Mouse (Mus musculus) inflammation-experienced regulatory T-cells, adult 6 months (primary cell): Measurements from ENCODE around the gene Alkbh5. TPM values are rescaled to one million over a fixed set of nuclear protein-coding genes. Genes with fewer than 3 reads are reported as not detected.
"Not testable (repeated sequence)": the region's sequence is repeated elsewhere in the genome, so short reads cannot be mapped to it uniquely, and the experiment has no call there.

ENCODE experiments used
- ATAC-seq: one replicate; pipeline ENCODE4 v1.8.0; 2017
- polyA plus RNA-seq, 3 experiments: library from polyadenylated mRNA; unstranded; fragments of 100-300 nt; shearing (Covaris generic); gene quantifications; one replicate each; pipeline ENCODE4 v1.2.1; 2017

Gene Alkbh5
- polyA plus RNA-seq, 3 experiments from 2014 or later = 29.6 to 44.0 (median 41.0) TPM

- no peak for ATAC-seq
Observed at GRCm38 (mm10) chr11:60545433-60545832, 9.3 kb downstream of the Alkbh5 start.

DNA sequence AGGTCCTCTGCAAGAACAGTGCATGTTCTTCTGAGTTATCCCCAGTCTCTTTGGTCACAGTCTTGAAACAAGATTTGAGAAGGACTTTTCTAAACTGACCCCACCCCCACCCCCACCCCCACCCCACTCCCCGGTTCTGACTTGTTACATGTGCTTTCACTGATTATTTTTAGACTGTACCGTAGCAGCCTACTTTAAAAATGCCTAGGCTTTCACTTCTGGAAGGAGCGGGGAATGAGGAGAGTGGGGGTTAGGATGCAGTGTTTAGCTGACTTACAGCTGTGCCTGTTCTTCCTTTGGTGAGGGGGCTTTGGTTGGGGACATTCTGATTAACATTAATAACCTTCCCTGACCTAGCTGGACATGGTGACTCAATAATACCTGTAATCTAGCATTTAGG is 11.9 kb downstream of the Alkbh5 start:
- no peak for ATAC-seq

- no peak for ATAC-seq
Observed at GRCm38 (mm10) chr11:60553091-60553490, 16.9 kb downstream of the Alkbh5 start.

GRCm38 (mm10) chr11:60557675-60558074 is 21.5 kb downstream of the Alkbh5 start:
- no peak for ATAC-seq

- no peak for ATAC-seq
Observed at GRCm38 (mm10) chr11:60559342-60559741, 23.2 kb downstream of the Alkbh5 start.

GRCm38 (mm10) chr11:60574006-60574405 is 37.8 kb downstream of the Alkbh5 start:
- not testable (repeated sequence) for ATAC-seq

Other genes starting within 250 kb of the Alkbh5 start
- 10 to 100 TPM in 2 of 3 experiments, 1 to 10 TPM in 1; 8.9 to 34.5 (median 24.4) TPM for gene Tom1l2, start 183.5 kb upstream of the Alkbh5 start, polyA plus RNA-seq
- gene Drc3, start 183.1 kb upstream of the Alkbh5 start, polyA plus RNA-seq = under 1 TPM; 0.25 to 0.87 (median 0.42) TPM
- gene Gid4, start 119.2 kb upstream of the Alkbh5 start, polyA plus RNA-seq = 10 to 100 TPM in 1 of 3 experiments, 1 to 10 TPM in 2; 9.8 to 12.6 (median 10.0) TPM
- 10 to 100 TPM; 35.8 to 45.1 (median 43.9) TPM for gene Atpaf2, start 117.9 kb upstream of the Alkbh5 start, polyA plus RNA-seq
- gene Drg2, start 81.8 kb upstream of the Alkbh5 start, polyA plus RNA-seq = 10 to 100 TPM; 44.3 to 68.8 (median 50.2) TPM
- gene Myo15, start 67.0 kb upstream of the Alkbh5 start, polyA plus RNA-seq = under 1 TPM in 1 of 3 experiments, not detected in 2; 0.09 TPM
- 10 to 100 TPM in 1 of 3 experiments, 1 to 10 TPM in 2; 6.6 to 10.3 (median 9.9) TPM for gene Llgl1, start 163.3 kb downstream of the Alkbh5 start, polyA plus RNA-seq
- 10 to 100 TPM; 77.5 to 90.2 (median 77.9) TPM for gene Flii, start 190.9 kb downstream of the Alkbh5 start, polyA plus RNA-seq
- 10 to 100 TPM in 2 of 3 experiments, 1 to 10 TPM in 1; 8.7 to 11.4 (median 10.3) TPM for gene Mief2, start 192.0 kb downstream of the Alkbh5 start, polyA plus RNA-seq
- 10 to 100 TPM; 10.6 to 13.8 (median 12.5) TPM for gene Top3a, start 241.0 kb downstream of the Alkbh5 start, polyA plus RNA-seq
- 1 to 10 TPM; 5.5 to 6.7 (median 6.3) TPM for gene Smcr8, start 241.1 kb downstream of the Alkbh5 start, polyA plus RNA-seq